Mouse (Mus musculus) myocyte (in vitro differentiated cells): ENCODE data around the gene Rhou. TPM values are rescaled to one million over a fixed set of nuclear protein-coding genes. Genes with fewer than 3 reads are reported as not detected.
"Not testable (repeated sequence)": the region's sequence is repeated elsewhere in the genome, so short reads cannot be mapped to it uniquely, and the experiment has no call there.

Experiments
- H3K27me3 ChIP-seq: one replicate; pipeline ENCODE4 v1.6.1; 2011; ENCODE audit not compliant: control insufficient read depth, insufficient read depth, insufficient read length
- H3K36me3 ChIP-seq: one replicate; pipeline ENCODE4 v1.6.1; 2011; ENCODE audit not compliant: control insufficient read depth, insufficient read depth
- H3K4me2 ChIP-seq: one replicate; pipeline ENCODE4 v1.6.1; 2011; ENCODE audit warnings: low read depth, control low read depth
- H3K4me3 ChIP-seq: one replicate; pipeline ENCODE4 v1.5.1; 2011; ENCODE audit warnings: mild to moderate bottlenecking, control low read depth, moderate library complexity
- H3K79me2 ChIP-seq: one replicate; pipeline ENCODE4 v1.6.1; 2011; ENCODE audit not compliant: control insufficient read depth, insufficient read depth
- H3ac ChIP-seq: one replicate; pipeline ENCODE4 v1.6.1; 2011; ENCODE audit not compliant: control insufficient read depth, insufficient read length
- CEBPB ChIP-seq: IDR thresholded peaks from 2 replicates; pipeline ENCODE4 v1.6.1; 2011; ENCODE audit warnings: mild to moderate bottlenecking, moderate library complexity; ENCODE audit not compliant: poor library complexity, insufficient read depth, severe bottlenecking
- E2F4 ChIP-seq: IDR thresholded peaks from one replicate; pipeline ENCODE4 v1.6.1; 2011; ENCODE audit warnings: mild to moderate bottlenecking, control low read depth, moderate library complexity; ENCODE audit not compliant: insufficient read depth
- MAX ChIP-seq: IDR thresholded peaks from one replicate; pipeline ENCODE4 v1.6.1; 2011; ENCODE audit warnings: low read depth, mild to moderate bottlenecking, control low read depth
- MYOD1 ChIP-seq, 3 experiments: IDR thresholded peaks; one replicate each; pipeline ENCODE4 v1.6.1; 2011; ENCODE audit warnings: control low read depth in 2 of 3, low read depth in 2 of 3, mild to moderate bottlenecking in 2 of 3, moderate library complexity in 1 of 3; ENCODE audit not compliant: insufficient read length in 2 of 3, control insufficient read depth in 1 of 3
- MYOG ChIP-seq, 3 experiments: IDR thresholded peaks; one replicate each; pipeline ENCODE4 v1.6.1; 2011; ENCODE audit warnings: control low read depth in 2 of 3, low read depth in 2 of 3, mild to moderate bottlenecking in 2 of 3; ENCODE audit not compliant: insufficient read length in 2 of 3, control insufficient read depth in 1 of 3, insufficient read depth in 1 of 3
- POLR2A ChIP-seq: IDR thresholded peaks from one replicate; pipeline ENCODE4 v1.6.1; 2011; ENCODE audit warnings: low read depth, mild to moderate bottlenecking, control low read depth, moderate library complexity; ENCODE audit not compliant: insufficient read length
- POLR2AphosphoS2 ChIP-seq: IDR thresholded peaks from one replicate; pipeline ENCODE4 v1.6.1; 2011; ENCODE audit warnings: low read depth, control low read depth; ENCODE audit not compliant: insufficient read length
- REST ChIP-seq: IDR thresholded peaks from one replicate; pipeline ENCODE4 v1.6.1; 2011; ENCODE audit warnings: mild to moderate bottlenecking, control low read depth, moderate library complexity; ENCODE audit not compliant: insufficient read depth, insufficient read length
- SRF ChIP-seq: IDR thresholded peaks from one replicate; pipeline ENCODE4 v1.6.1; 2011; ENCODE audit warnings: low read depth; ENCODE audit not compliant: control insufficient read depth, insufficient read length
- TCF12 ChIP-seq: IDR thresholded peaks from one replicate; pipeline ENCODE4 v1.6.1; 2011; ENCODE audit warnings: mild to moderate bottlenecking, control low read depth; ENCODE audit not compliant: poor library complexity, insufficient read depth, severe bottlenecking
- TCF3 ChIP-seq: IDR thresholded peaks from one replicate; pipeline ENCODE4 v1.6.1; 2011; ENCODE audit warnings: low read depth, control low read depth; ENCODE audit not compliant: insufficient read length
- USF1 ChIP-seq: IDR thresholded peaks from one replicate; pipeline ENCODE4 v1.6.1; 2011; ENCODE audit warnings: low read depth, mild to moderate bottlenecking, control low read depth, moderate library complexity
- polyA plus RNA-seq: library from polyadenylated mRNA; unstranded; fragments of >200 nt; fragmentation: generic; extraction: Trizol; gene quantifications from one replicate; pipeline ENCODE4 v1.2.1, GENCODE M21; 2012; ENCODE audit warnings: missing spikeins

Gene Rhou
- polyA plus RNA-seq = 11.8 TPM

DNA sequence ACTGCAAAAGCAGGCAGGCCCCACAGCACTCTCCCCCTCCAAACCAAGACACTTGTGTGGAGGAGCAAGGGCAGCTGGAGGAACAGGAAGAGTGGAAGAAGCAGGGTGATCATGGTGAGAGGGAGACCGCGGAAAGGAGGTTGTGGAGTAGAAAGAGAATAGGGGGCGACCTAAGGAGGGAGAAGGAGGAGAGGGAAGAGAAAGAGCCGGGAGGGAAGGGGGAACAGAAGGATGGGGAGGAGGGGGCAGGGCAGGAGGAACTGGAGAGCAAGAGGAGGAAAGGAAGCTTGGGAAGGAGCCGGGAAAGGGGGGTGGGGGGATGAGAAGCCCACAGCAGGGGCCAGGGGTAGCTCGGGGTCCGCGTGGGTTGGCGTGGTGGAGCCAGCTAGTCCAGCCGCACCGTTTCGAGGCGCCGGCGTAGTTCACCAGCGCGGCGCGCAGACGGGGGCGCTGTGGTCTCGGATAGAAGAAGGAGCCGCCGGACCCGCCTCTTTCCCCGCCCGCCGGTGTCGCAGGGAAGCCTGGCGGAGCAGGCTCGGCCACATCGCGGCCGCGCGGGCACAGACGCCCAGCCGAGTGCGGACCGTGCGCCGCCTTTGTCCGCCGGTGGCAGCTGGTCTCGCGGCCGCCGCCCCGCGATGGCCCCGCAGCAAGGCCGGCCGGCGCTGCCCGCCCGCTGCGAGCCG lies at the start of gene Rhou:
Gene Rhou (plus strand): TSS at position 622 of the 686 bp plus-strand sequence.
- Histone ChIP-seq H3K27me3 (no peaks in the 10 kb centered on the region), H3K4me2 (peak within 1 kb of the TSS; percentile 84), H3ac (peak within 1 kb of the TSS; percentile 94), H3K4me3 (peak within 1 kb of the TSS; percentile 40), H3K79me2 (peaks cover 9% of the 10 kb centered on the region), H3K36me3 (peaks cover 8% of the 10 kb centered on the region)
- TF ChIP-seq TCF12 = no peak
- no peak for TF ChIP-seq CEBPB
- no peak for TF ChIP-seq REST
- TF ChIP-seq MYOG (IDR thresholded peaks at IDR 0.05; ENCODE audit: control insufficient read depth in 1 of 3, insufficient read depth in 1 of 3, insufficient read length in 2 of 3, low read depth in 2 of 3) = peak in 2 of 3 experiments; percentile 36 to 62
- peak; percentile 28 for TF ChIP-seq E2F4
- TF ChIP-seq POLR2A = peak; percentile 98
- TF ChIP-seq MAX = no peak
- TF ChIP-seq MYOD1 (IDR thresholded peaks at IDR 0.05; ENCODE audit: control insufficient read depth in 1 of 3, insufficient read length in 2 of 3, low read depth in 2 of 3) = peak in 1 of 3 experiments; percentile 76
- no peak for TF ChIP-seq USF1
- peak; percentile 97 for TF ChIP-seq POLR2AphosphoS2
- TF ChIP-seq TCF3 = peak; percentile 22
- no peak for TF ChIP-seq SRF

- not testable (repeated sequence) for H3ac ChIP-seq, H3K4me2 ChIP-seq, H3K27me3 ChIP-seq, H3K79me2 ChIP-seq, H3K36me3 ChIP-seq, H3K4me3 ChIP-seq
Measured at GRCm38 (mm10) chr8:123612652-123613051, 41.1 kb upstream of the Rhou start.

DNA sequence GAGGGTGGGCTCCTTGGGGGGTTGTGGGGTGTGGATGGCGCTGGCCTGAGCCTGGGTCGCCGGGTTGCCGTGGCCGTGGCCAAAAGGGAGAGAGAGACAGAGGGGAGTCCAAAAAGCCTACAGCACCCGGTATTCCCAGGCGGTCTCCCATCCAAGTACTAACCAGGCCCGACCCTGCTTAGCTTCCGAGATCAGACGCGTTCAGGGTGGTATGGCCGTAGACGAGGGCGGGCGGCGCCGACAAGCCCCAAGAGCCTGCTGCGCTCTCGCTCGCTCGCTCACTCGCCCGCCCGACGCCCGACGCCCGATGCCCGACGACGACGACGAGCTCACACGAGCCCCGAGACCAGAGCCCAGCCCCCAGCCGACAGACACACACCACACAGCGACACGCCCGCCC lies 30.2 kb upstream of the Rhou start:
- not testable (repeated sequence) for H3K36me3 ChIP-seq, H3K79me2 ChIP-seq, H3ac ChIP-seq, H3K4me2 ChIP-seq, H3K4me3 ChIP-seq, H3K27me3 ChIP-seq

DNA sequence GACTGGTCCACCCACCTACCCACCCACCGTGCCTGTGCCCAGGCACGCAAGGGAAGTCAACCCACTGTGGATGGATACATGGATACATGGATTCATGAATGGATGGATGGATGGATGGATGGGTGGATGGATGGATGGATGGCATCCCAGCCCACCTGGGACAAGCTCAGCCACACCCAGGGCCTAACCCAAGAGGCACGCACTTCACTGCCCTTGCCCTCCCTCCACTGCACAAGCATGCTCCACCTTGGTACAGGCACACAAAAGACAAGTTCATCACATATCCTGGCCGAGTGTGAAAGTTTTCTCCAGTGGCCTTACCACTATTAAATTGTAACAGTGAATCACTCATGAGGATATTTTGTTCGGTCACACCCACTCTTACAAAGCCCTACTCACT lies 29.5 kb upstream of the Rhou start:
- no peak overlapping the region for H3K4me2 ChIP-seq
- no peak overlapping the region for H3K4me3 ChIP-seq
- no peak for TF ChIP-seq MYOD1 (IDR thresholded peaks at IDR 0.05; ENCODE audit: control insufficient read depth in 1 of 3, insufficient read length in 2 of 3, low read depth in 2 of 3)
- no peak for TF ChIP-seq MYOG (IDR thresholded peaks at IDR 0.05; ENCODE audit: control insufficient read depth in 1 of 3, insufficient read depth in 1 of 3, insufficient read length in 2 of 3, low read depth in 2 of 3)
- TF ChIP-seq MAX = no peak
- no peak for TF ChIP-seq POLR2AphosphoS2
- TF ChIP-seq TCF3 = no peak
- no peak for TF ChIP-seq SRF
- no peak for TF ChIP-seq POLR2A
- TF ChIP-seq CEBPB = no peak
- TF ChIP-seq TCF12 = no peak
- no peak for TF ChIP-seq E2F4
- H3ac ChIP-seq = no peak overlapping the region
- no peaks in the 10 kb centered on the region for H3K79me2 ChIP-seq
- H3K27me3 ChIP-seq = no peaks in the 10 kb centered on the region
- H3K36me3 ChIP-seq = no peaks in the 10 kb centered on the region

GRCm38 (mm10) chr8:123624702-123625101 lies 29.0 kb upstream of the Rhou start:
- H3K4me2 ChIP-seq = no peak overlapping the region
- no peaks in the 10 kb centered on the region for H3K79me2 ChIP-seq
- no peak overlapping the region for H3K4me3 ChIP-seq
- H3K27me3 ChIP-seq = no peaks in the 10 kb centered on the region
- TF ChIP-seq POLR2AphosphoS2 = no peak
- no peak for TF ChIP-seq MYOD1 (IDR thresholded peaks at IDR 0.05; ENCODE audit: control insufficient read depth in 1 of 3, insufficient read length in 2 of 3, low read depth in 2 of 3)
- TF ChIP-seq SRF = no peak
- TF ChIP-seq MAX = no peak
- no peak for TF ChIP-seq E2F4
- TF ChIP-seq MYOG (IDR thresholded peaks at IDR 0.05; ENCODE audit: control insufficient read depth in 1 of 3, insufficient read depth in 1 of 3, insufficient read length in 2 of 3, low read depth in 2 of 3) = no peak
- no peak for TF ChIP-seq TCF12
- TF ChIP-seq USF1 = no peak
- TF ChIP-seq POLR2A = no peak
- no peak for TF ChIP-seq TCF3
- no peak for TF ChIP-seq REST
- no peak for TF ChIP-seq CEBPB
- H3ac ChIP-seq = no peak overlapping the region
- no peaks in the 10 kb centered on the region for H3K36me3 ChIP-seq
